Mouse (Mus musculus) CH12.LX (cell line): ENCODE results near the gene Ccdc74a. TPM values are rescaled to one million over a fixed set of nuclear protein-coding genes. Genes with fewer than 3 reads are reported as not detected.
A peak's percentile ranks its signal among the peaks of the same experiment; 100 is the strongest.

Experiments used
- DNase-seq: peaks from one replicate; pipeline ENCODE4 v3.0.0-alpha.2; 2013; ENCODE audit errors: extremely low read depth
- H3K27ac ChIP-seq: 2 replicates; pipeline ENCODE4 v1.5.1; 2012; ENCODE audit warnings: low read depth, mild to moderate bottlenecking, control low read depth, moderate library complexity; ENCODE audit not compliant: insufficient read depth
- H3K27me3 ChIP-seq: replicated peaks from 2 replicates; pipeline ENCODE3; 2012; ENCODE audit warnings: inconsistent platforms
- H3K36me3 ChIP-seq, 2 experiments: replicated peaks in 1 of 2; 2 replicates each; pipeline versions ENCODE3 to v1.6.1; 2012; ENCODE audit warnings: inconsistent platforms in 1 of 2, low read length in 1 of 2, mild to moderate bottlenecking in 1 of 2, mixed read lengths in 1 of 2, moderate library complexity in 1 of 2; ENCODE audit not compliant: control insufficient read depth in 1 of 2, insufficient read depth in 1 of 2
- H3K4me1 ChIP-seq, 2 experiments: 2 replicates each; pipeline ENCODE4 v1.6.1; 2012; ENCODE audit warnings: inconsistent platforms in 1 of 2, moderate library complexity in 1 of 2; ENCODE audit not compliant: insufficient read depth in 2 of 2, control insufficient read depth in 1 of 2
- H3K4me2 ChIP-seq: 2 replicates; pipeline ENCODE4 v1.6.1; 2012; ENCODE audit warnings: low read depth, mild to moderate bottlenecking, control low read depth; ENCODE audit not compliant: poor library complexity, insufficient read depth, severe bottlenecking
- H3K4me3 ChIP-seq, 3 experiments: fragments of 150-350 bp in 1 of 3; sonication (generic) in 1 of 3; replicated peaks in 1 of 3; 2 replicates each; pipeline versions ENCODE3 to v1.5.1; 2011 to 2012; ENCODE audit warnings: low read depth in 2 of 3, low read length in 2 of 3, mild to moderate bottlenecking in 2 of 3, moderate library complexity in 2 of 3, control low read depth in 1 of 3, improper control_type of control experiment in 1 of 3, inconsistent platforms in 1 of 3, mixed read lengths in 1 of 3; ENCODE audit not compliant: poor library complexity in 1 of 3
- H3K79me2 ChIP-seq: replicated peaks from 2 replicates; pipeline ENCODE4 v1.6.1; 2012; ENCODE audit warnings: mild to moderate bottlenecking, moderate library complexity; ENCODE audit not compliant: control insufficient read depth, poor library complexity, insufficient read depth, severe bottlenecking; ENCODE audit errors: extremely low read depth
- H3K9ac ChIP-seq: 2 replicates; pipeline ENCODE4 v1.6.1; 2012; ENCODE audit warnings: low read depth, mild to moderate bottlenecking, control low read depth, moderate library complexity; ENCODE audit not compliant: insufficient read depth
- H3K9me3 ChIP-seq: replicated peaks from 2 replicates; pipeline ENCODE3; 2012; ENCODE audit warnings: low read length, inconsistent platforms, mixed read lengths
- CTCF ChIP-seq, 2 experiments: IDR thresholded peaks in 1 of 2; conservative IDR thresholded peaks in 1 of 2; 2 replicates each; pipeline ENCODE4 v1.5.1; 2011 to 2012; ENCODE audit warnings: low read depth in 2 of 2, low read length in 2 of 2, improper control_type of control experiment in 1 of 2, inconsistent platforms in 1 of 2, mild to moderate bottlenecking in 1 of 2, moderate library complexity in 1 of 2
- E2F4 ChIP-seq: IDR thresholded peaks from 2 replicates; pipeline ENCODE4 v1.6.1; 2011; ENCODE audit warnings: low read depth, low read length, improper control_type of control experiment; ENCODE audit not compliant: insufficient replicate concordance
- ELF1 ChIP-seq: IDR thresholded peaks from 2 replicates; pipeline ENCODE4 v1.6.1; 2014; ENCODE audit warnings: low read depth, mild to moderate bottlenecking, inconsistent platforms, low read length, improper control_type of control experiment
- EP300 ChIP-seq: IDR thresholded peaks from 2 replicates; pipeline ENCODE4 v1.6.1; 2011; ENCODE audit warnings: low read length, improper control_type of control experiment
- GABPA ChIP-seq: IDR thresholded peaks from 2 replicates; pipeline ENCODE4 v1.6.1; 2012; ENCODE audit warnings: low read depth, low read length, improper control_type of control experiment, inconsistent platforms; ENCODE audit not compliant: insufficient replicate concordance
- HCFC1 ChIP-seq: IDR thresholded peaks from 2 replicates; pipeline ENCODE4 v1.6.1; 2012; ENCODE audit warnings: low read depth, mild to moderate bottlenecking, inconsistent platforms, low read length, improper control_type of control experiment
- JUND ChIP-seq: conservative IDR thresholded peaks from 2 replicates; pipeline ENCODE4 v1.6.1; 2011; ENCODE audit warnings: low read depth, low read length, improper control_type of control experiment
- KAT2A ChIP-seq: IDR thresholded peaks from 2 replicates; pipeline ENCODE4 v1.6.1; 2012; ENCODE audit warnings: low read length, improper control_type of control experiment, inconsistent platforms; ENCODE audit not compliant: insufficient replicate concordance
- MAFK ChIP-seq: IDR thresholded peaks from 2 replicates; pipeline ENCODE4 v1.6.1; 2011; ENCODE audit warnings: low read length, improper control_type of control experiment; ENCODE audit not compliant: insufficient replicate concordance
- MAZ ChIP-seq: IDR thresholded peaks from 2 replicates; pipeline ENCODE4 v1.6.1; 2012; ENCODE audit warnings: low read depth, mild to moderate bottlenecking, inconsistent platforms, low read length, improper control_type of control experiment, moderate library complexity
- MEF2A ChIP-seq: IDR thresholded peaks from 2 replicates; pipeline ENCODE4 v1.6.1; 2014; ENCODE audit warnings: low read depth, mild to moderate bottlenecking, inconsistent platforms, low read length, improper control_type of control experiment, borderline replicate concordance
- NELFE ChIP-seq: IDR thresholded peaks from 2 replicates; pipeline ENCODE4 v1.6.1; 2011; ENCODE audit warnings: low read depth, low read length, improper control_type of control experiment
- POLR2AphosphoS2 ChIP-seq: IDR thresholded peaks from 2 replicates; pipeline ENCODE4 v1.6.1; 2011; ENCODE audit warnings: low read depth, low read length, improper control_type of control experiment
- RAD21 ChIP-seq: IDR thresholded peaks from 2 replicates; pipeline ENCODE4 v1.6.1; 2011; ENCODE audit warnings: low read depth, mild to moderate bottlenecking, low read length, improper control_type of control experiment, moderate library complexity
- SIN3A ChIP-seq: IDR thresholded peaks from 2 replicates; pipeline ENCODE4 v1.6.1; 2012; ENCODE audit warnings: low read length, improper control_type of control experiment, inconsistent platforms
- SMC3 ChIP-seq: IDR thresholded peaks from 2 replicates; pipeline ENCODE4 v1.6.1; 2011; ENCODE audit warnings: low read depth, low read length, improper control_type of control experiment
- TBP ChIP-seq: conservative IDR thresholded peaks from 2 replicates; pipeline ENCODE4 v1.6.1; 2011; ENCODE audit warnings: low read depth, low read length, improper control_type of control experiment
- USF1 ChIP-seq: IDR thresholded peaks from 2 replicates; pipeline ENCODE4 v1.6.1; 2014; ENCODE audit warnings: low read depth, mild to moderate bottlenecking, inconsistent platforms, low read length, improper control_type of control experiment
- ZC3H11A ChIP-seq: IDR thresholded peaks from 2 replicates; pipeline ENCODE4 v1.6.1; 2012; ENCODE audit warnings: low read depth, mild to moderate bottlenecking, inconsistent platforms, low read length, improper control_type of control experiment
- ZKSCAN1 ChIP-seq: IDR thresholded peaks from 2 replicates; pipeline ENCODE4 v1.6.1; 2012; ENCODE audit warnings: low read depth, inconsistent platforms, low read length, improper control_type of control experiment, borderline replicate concordance
- ZMIZ1 ChIP-seq: IDR thresholded peaks from 2 replicates; pipeline ENCODE4 v1.6.1; 2012; ENCODE audit warnings: low read depth, mild to moderate bottlenecking, inconsistent platforms, low read length, improper control_type of control experiment
- ZNF384 ChIP-seq: IDR thresholded peaks from 2 replicates; pipeline ENCODE4 v1.6.1; 2012; ENCODE audit warnings: low read depth, low read length, improper control_type of control experiment, inconsistent platforms
- dilution Hi-C: fragments of 300-500 bp; cut with MboI; formaldehyde crosslinking; loops from 2 replicates; pipeline ENCODE4 v1.14.3; 2020; ENCODE audit warnings: low sequenced_read_pairs; ENCODE audit not compliant: extremely low pct_unique_long_range_greater_than_20kb, extremely low pct_ligation_motif_present
- in situ Hi-C: fragments of 300-500 bp; cut with MboI; formaldehyde crosslinking; loops from 3 replicates; pipeline ENCODE4 v1.14.3; 2019; ENCODE audit warnings: low sequenced_read_pairs, low pct_ligation_motif_present, low pct_unique_long_range_greater_than_20kb, mixed read lengths
- polyA plus RNA-seq: library from polyadenylated mRNA; unstranded; fragments of >175 nt; gene quantifications from 2 replicates; pipeline ENCODE4 v1.2.1, GENCODE M21; 2012; ENCODE audit warnings: low read depth; ENCODE audit not compliant: insufficient read length
- total RNA-seq, 2 experiments: library from RNA; depleted of rRNA; stranded (reverse); fragments of 300-350 nt in 1 of 2; fragments of >200 nt in 1 of 2; gene quantifications; 2 replicates each; pipeline ENCODE4 v1.2.3; 2012 to 2014

Ccdc74a gene
- total and polyA plus RNA-seq, 3 experiments = 2.0 TPM; not detected in 2

GRCm38 (mm10) chr16:17625488-17626268 is 20.6 kb upstream of the Ccdc74a start:
- Histone ChIP-seq H3K27me3 (no peaks in the 10 kb centered on the region), H3K36me3 (peaks cover 60 to 90% of the 10 kb centered on the region in 2 experiments), H3K9ac (no peak overlapping the region), H3K4me1 (peaks cover 0 to 7% of the 10 kb centered on the region in 2 experiments; a peak in 2 of 4 replicates), H3K4me2 (no peak overlapping the region), H3K27ac (no peak overlapping the region), H3K79me2 (peaks cover 7% of the 10 kb centered on the region; the same call in 1 of the 2 replicates), H3K4me3 (no peak overlapping the region), H3K9me3 (no peaks in the 10 kb centered on the region)
- in situ Hi-C loops (no loop called here), dilution Hi-C loops (no loop called here)
- peak; percentile 51 for DNase-seq
- TF ChIP-seq GABPA (no peak), NELFE (0 out of 2 replicates have a peak, but pooled peaks have one; percentile 24), HCFC1 (no peak), MAZ (no peak), E2F4 (no peak), RAD21 (peak; percentile 57), ZC3H11A (no peak), POLR2AphosphoS2 (no peak), CTCF (conservative IDR thresholded peaks at IDR 0.05 in 1 of 2, IDR thresholded peaks at IDR 0.05 in 1 of 2; ENCODE audit: low read depth in 2 of 2, low read length in 2 of 2) (peak; percentile 59 to 78), ZKSCAN1 (no peak), ELF1 (no peak), MEF2A (no peak), TBP (no peak), KAT2A (no peak), ZMIZ1 (no peak), JUND (no peak), SMC3 (peak; percentile 45; the same call in 1 of the 2 replicates), MAFK (no peak), EP300 (no peak), SIN3A (peak; percentile 28; the same call in 1 of the 2 replicates), ZNF384 (no peak), USF1 (no peak)
